Mouse (Mus musculus): ENCODE measurements around the gene Cmtm5. TPM values are rescaled to one million over a fixed set of nuclear protein-coding genes. Genes with fewer than 3 reads are reported as not detected.
"Not testable (repeated sequence)": the region's sequence is repeated elsewhere in the genome, so short reads cannot be mapped to it uniquely, and the experiment has no call there.

Cmtm5 gene
- polyA plus RNA-seq, 1 experiment from 2014 or later, result 0.20 TPM

DNA sequence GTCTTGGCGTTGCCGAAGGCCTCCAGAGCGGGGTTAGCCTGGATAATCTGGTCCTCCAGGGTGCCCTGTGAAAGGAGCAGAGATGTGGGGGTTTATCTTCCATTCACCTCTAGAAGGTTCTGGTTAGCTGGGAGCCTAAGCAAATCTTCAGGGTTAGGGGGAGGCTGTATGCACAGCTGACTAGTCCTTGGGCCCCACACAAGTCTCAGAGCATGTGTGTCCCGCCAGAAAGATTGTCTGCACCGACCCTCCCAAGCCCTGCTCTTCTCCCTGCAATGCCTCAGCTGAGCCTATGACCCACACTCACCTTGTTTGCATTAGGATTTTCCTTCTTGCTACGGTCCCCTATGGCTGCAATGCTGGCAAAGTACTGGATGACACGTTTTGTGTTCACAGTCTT lies 26.7 kb downstream of the Cmtm5 start:
- H3K27me3 ChIP-seq, result no peaks in the 10 kb centered on the region
- ATAC-seq (ENCODE audit: low read depth), result no peak
- no peaks in the 10 kb centered on the region for H3K36me3 ChIP-seq
- no peak overlapping the region for H3K9ac ChIP-seq
- no peaks in the 10 kb centered on the region for H3K9me3 ChIP-seq (replicated peaks)
- no peak for DNase-seq
- H3K4me3 ChIP-seq (replicated peaks), result no peak overlapping the region
- no peaks in the 10 kb centered on the region for H3K4me1 ChIP-seq (replicated peaks)
- WGBS (ENCODE audit: insufficient replicate concordance), result 79% methylated on average over 7 of the region's 7 CpGs
- H3K4me2 ChIP-seq, result no peak overlapping the region
- no peak overlapping the region for H3K27ac ChIP-seq

DNA sequence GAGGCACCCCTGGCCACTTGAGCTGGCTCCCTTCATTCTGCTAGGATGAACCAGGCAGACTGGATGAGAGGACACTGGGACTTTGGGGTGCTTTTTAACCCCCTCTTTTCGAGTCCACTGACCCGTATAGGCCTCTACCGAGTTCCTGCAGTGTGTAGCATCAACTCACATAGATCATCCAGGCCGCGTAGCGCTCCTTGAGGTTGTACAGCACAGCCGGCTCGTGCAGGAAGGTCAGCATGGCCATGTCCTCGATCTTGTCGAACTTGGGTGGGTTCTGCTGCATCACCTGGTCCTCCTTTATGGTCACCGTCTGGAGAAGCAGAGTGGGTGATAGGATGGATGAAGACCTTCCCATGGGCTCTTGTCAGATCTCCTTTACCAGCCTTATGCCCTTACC lies 27.7 kb downstream of the Cmtm5 start:
- Histone ChIP-seq H3K36me3 (no peaks in the 10 kb centered on the region), H3K4me2 (no peak overlapping the region), H3K4me1 (replicated peaks) (no peaks in the 10 kb centered on the region), H3K27me3 (no peaks in the 10 kb centered on the region), H3K9me3 (replicated peaks) (no peaks in the 10 kb centered on the region), H3K27ac (no peak overlapping the region), H3K4me3 (replicated peaks) (no peak overlapping the region), H3K9ac (no peak overlapping the region)
- DNase-seq (no peak), ATAC-seq (ENCODE audit: low read depth) (no peak)
- WGBS (ENCODE audit: insufficient replicate concordance), result 74% methylated on average over 11 of the region's 11 CpGs

DNA sequence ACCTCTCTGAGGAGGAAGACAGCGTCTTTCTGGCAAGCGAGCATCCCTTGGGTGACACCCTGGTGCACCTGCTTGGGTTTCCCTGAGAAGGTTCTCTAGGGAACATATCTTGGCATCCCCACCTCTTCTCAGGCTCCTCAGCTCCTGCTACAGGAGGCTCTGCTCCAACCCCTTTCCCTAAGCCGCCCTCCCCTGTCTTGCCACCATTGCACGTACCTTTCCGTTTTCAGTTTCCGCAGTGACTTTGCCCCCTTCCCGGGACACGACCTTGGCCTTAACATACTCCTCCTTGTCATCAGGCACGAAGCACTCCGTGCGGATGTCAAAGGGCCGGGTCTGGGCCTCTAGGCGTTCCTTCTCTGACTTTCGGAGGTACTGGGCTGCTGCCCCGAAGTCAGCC lies 29.0 kb downstream of the Cmtm5 start:
- ATAC-seq (ENCODE audit: low read depth), result no peak
- H3K4me3 ChIP-seq (replicated peaks), result no peak overlapping the region
- WGBS (ENCODE audit: insufficient replicate concordance), result 71% methylated on average over 15 of the region's 15 CpGs

DNA sequence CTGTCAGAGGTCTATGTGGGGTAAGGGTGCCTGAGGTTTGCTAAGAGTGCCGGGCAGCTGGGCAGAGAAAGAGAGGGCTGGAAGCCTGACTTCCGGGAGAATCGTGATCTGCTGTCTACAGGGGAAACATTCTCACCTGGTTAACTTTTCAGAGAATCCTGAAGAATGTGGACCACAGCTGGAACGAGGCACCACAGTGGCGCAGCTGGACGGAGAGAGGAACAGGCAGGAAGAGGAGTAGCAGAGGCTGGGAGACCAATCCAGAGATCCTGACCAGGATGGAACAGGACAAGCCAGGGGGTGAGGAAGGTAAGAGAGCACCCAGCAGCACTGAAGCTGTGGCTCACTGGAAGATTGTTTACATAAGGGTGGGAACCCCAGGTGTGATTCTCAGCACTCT lies 29.6 kb downstream of the Cmtm5 start:
- Histone ChIP-seq H3K9ac (no peak overlapping the region), H3K9me3 (replicated peaks) (no peaks in the 10 kb centered on the region), H3K27me3 (0 out of 2 replicates have a peak, but pooled peaks cover 4% of the 10 kb centered on the region), H3K4me2 (no peak overlapping the region), H3K4me1 (replicated peaks) (no peaks in the 10 kb centered on the region), H3K36me3 (no peaks in the 10 kb centered on the region), H3K27ac (no peak overlapping the region), H3K4me3 (replicated peaks) (no peak overlapping the region)
- DNase-seq, result no peak
- no peak for ATAC-seq (ENCODE audit: low read depth)
- WGBS (ENCODE audit: insufficient replicate concordance), result 60% methylated on average over 6 of the region's 6 CpGs

More for the DNA sequence above, 29.0 kb downstream of the Cmtm5 start:
- Histone ChIP-seq H3K36me3 (no peaks in the 10 kb centered on the region), H3K4me2 (no peak overlapping the region), H3K9ac (no peak overlapping the region), H3K27me3 (0 out of 2 replicates have a peak, but pooled peaks cover 3% of the 10 kb centered on the region), H3K27ac (no peak overlapping the region), H3K4me1 (replicated peaks) (no peaks in the 10 kb centered on the region), H3K9me3 (replicated peaks) (no peaks in the 10 kb centered on the region)
- DNase-seq, result no peak

DNA sequence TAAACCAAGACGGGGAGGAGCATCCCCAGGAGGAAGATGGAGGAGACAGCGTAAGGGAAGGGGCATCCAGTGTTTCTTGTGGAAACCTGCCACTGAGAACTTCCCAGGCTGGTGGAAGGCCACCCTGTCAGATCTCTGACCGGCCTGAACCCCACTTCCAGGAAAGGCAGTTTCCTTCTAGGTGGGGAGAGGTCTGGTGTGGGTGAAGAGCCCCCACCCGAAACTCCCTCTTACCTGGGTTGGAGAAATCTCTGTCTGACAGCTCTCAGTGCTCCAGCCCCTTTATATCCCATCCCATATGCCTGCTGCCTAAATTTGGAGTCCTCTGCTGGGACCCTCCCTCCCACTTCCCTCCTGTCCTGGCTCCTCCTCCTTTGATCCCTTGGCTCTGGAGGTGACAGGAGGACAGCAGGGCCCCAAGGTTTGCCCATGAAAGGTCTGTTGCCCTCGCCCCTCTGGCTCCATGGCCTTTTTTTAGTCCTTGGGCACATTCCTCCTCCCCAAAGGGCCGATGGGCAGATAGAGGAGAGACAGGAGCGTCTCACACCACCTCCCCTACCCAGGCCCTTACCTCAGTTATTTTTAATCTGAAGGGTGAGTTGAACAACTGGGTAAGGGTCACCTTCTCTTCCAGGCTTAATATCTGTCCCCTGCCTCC lies 30.4 kb downstream of the Cmtm5 start, which contains the start of gene Myh6:
Myh6 (minus strand) TSS at position 608 of the 658 bp plus-strand sequence.
- H3K4me3 ChIP-seq (replicated peaks), result no peak within 1 kb of the TSS
- no peaks in the 10 kb centered on the region for H3K9me3 ChIP-seq (replicated peaks)
- no peaks in the 10 kb centered on the region for H3K4me1 ChIP-seq (replicated peaks)
- ATAC-seq (ENCODE audit: low read depth) (no peak), DNase-seq (no peak)
- H3K27ac ChIP-seq, result no peak within 1 kb of the TSS
- WGBS (ENCODE audit: insufficient replicate concordance), result 45% methylated on average over 7 of the region's 7 CpGs
- no peak within 1 kb of the TSS for H3K9ac ChIP-seq
- H3K36me3 ChIP-seq, result no peaks in the 10 kb centered on the region
- no peak within 1 kb of the TSS for H3K4me2 ChIP-seq
- H3K27me3 ChIP-seq, result 0 out of 2 replicates have a peak, but pooled peaks cover 4% of the 10 kb centered on the region

DNA sequence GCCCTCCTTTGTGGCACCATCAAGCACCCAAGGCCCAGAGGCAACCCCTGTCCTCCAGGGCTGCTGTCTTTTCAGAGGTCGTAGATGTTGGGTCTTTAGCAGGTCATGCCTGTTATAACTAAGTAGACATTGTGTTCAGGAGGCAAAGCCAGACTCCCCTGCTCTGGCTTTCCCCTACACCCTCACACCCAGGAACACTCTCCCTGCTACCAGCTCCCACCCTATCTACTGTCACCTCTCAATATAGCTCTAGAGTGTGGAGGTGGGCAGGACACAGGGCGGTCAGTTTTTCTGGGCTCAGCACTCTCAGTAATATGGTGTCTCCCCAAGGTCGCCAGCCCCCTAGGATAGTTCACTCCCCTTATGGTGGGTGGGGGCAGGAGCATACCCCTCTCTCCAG lies 31.8 kb downstream of the Cmtm5 start:
- H3K9me3 ChIP-seq (replicated peaks), result no peaks in the 10 kb centered on the region
- no peak overlapping the region for H3K4me3 ChIP-seq (replicated peaks)
- H3K27ac ChIP-seq, result no peak overlapping the region
- no peak overlapping the region for H3K9ac ChIP-seq
- H3K27me3 ChIP-seq, result 0 out of 2 replicates have a peak, but pooled peaks cover 4% of the 10 kb centered on the region
- no peak for DNase-seq
- no peak for ATAC-seq (ENCODE audit: low read depth)
- WGBS (ENCODE audit: insufficient replicate concordance), result 62% methylated on average over 3 of the region's 3 CpGs
- H3K36me3 ChIP-seq, result no peaks in the 10 kb centered on the region
- H3K4me2 ChIP-seq, result no peak overlapping the region
- no peaks in the 10 kb centered on the region for H3K4me1 ChIP-seq (replicated peaks)

DNA sequence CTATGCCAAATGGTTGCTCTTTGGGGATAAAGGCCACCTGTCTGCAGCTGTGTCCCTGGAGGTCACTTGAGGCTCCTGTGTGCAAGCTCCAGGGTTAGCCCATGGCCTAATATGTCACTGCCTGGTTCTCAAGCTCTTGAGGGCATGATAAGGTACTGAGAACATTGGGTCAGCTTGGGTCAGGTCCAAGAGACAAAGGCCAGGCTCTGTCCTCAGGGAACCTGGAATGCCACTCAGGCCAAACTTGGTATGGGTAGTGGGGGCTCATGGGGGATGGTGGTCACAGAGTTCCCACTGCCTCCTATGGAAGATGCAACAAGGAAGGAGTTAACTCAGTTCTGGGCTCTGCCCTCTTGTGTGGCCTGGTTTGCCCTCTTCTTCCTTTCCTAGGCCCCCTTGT lies 32.3 kb downstream of the Cmtm5 start:
- DNase-seq (no peak), ATAC-seq (ENCODE audit: low read depth) (no peak)
- H3K9ac ChIP-seq, result no peak overlapping the region
- no peaks in the 10 kb centered on the region for H3K36me3 ChIP-seq
- no peaks in the 10 kb centered on the region for H3K9me3 ChIP-seq (replicated peaks)
- no peak overlapping the region for H3K4me2 ChIP-seq
- no peaks in the 10 kb centered on the region for H3K4me1 ChIP-seq (replicated peaks)
- H3K4me3 ChIP-seq (replicated peaks), result no peak overlapping the region
- H3K27me3 ChIP-seq, result 0 out of 2 replicates have a peak, but pooled peaks cover 4% of the 10 kb centered on the region
- no peak overlapping the region for H3K27ac ChIP-seq

DNA sequence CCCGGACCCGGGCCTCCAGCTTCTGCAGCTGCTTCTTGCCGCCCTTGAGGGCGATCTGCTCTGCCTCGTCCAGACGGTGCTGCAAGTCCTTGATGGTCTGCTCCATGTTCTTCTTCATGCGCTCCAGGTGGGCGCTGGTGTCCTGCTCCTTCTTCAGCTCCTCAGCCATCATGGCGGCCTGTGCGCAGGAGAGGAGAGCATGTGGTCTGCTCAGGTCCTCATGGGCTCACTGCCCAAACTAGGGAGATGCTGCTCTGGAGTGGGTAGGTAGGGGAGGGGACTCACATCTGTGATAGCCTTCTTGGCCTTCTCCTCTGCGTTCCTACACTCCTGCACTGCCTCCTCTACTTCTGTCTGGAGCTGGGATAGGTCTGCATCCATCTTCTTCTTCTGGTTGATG lies 36.7 kb downstream of the Cmtm5 start:
- 83% methylated on average over 10 of the region's 11 CpGs for WGBS (ENCODE audit: insufficient replicate concordance)
- not testable (repeated sequence) for ATAC-seq (ENCODE audit: low read depth); H3K9me3 ChIP-seq (replicated peaks); H3K27me3 ChIP-seq; H3K4me1 ChIP-seq (replicated peaks); H3K27ac ChIP-seq; DNase-seq; H3K4me2 ChIP-seq; H3K36me3 ChIP-seq; H3K4me3 ChIP-seq (replicated peaks); H3K9ac ChIP-seq

DNA sequence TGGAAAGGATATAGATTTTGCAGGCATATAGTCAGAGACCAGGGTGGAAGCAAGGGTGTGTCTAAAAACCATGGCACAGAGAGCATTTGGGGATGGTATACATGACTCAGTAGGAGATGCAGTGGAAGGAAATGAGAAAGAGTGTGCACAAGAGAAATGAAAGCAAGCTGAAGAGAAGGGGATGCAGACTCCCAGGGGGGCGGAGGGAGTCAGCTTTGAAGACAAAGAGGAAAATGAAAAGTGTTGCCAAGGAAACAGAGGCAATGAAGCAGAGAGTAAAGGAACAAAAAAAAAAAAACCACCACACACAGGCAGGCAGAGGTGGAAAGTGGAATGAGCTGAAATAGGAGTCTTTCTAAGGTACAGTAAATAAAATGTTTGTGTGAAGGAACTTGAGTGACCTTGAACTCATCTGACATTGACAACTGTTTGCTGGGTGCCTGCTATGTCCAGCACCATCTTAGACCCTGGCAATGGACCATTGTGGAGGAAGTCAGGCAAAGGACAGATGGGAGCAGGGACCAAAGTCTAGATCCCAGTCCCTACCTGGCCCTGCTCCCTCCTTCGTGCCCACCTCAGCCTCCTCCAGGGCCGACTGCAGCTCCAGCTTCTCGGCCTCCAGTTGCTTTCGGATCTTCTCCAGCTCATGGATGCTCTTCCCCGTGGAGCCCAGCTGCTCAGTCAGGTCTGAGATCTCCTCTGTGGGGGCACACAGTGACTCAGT lies 38.2 kb downstream of the Cmtm5 start:
- Histone ChIP-seq H3K27me3 (peaks cover 15% of the 10 kb centered on the region), H3K4me3 (replicated peaks) (no peak overlapping the region), H3K9me3 (replicated peaks) (no peaks in the 10 kb centered on the region), H3K4me2 (no peak overlapping the region), H3K4me1 (replicated peaks) (no peaks in the 10 kb centered on the region), H3K36me3 (no peaks in the 10 kb centered on the region), H3K27ac (no peak overlapping the region), H3K9ac (no peak overlapping the region)
- ATAC-seq (ENCODE audit: low read depth), result no peak
- WGBS (ENCODE audit: insufficient replicate concordance), result 66% methylated on average over 6 of the region's 6 CpGs
- DNase-seq, result no peak

DNA sequence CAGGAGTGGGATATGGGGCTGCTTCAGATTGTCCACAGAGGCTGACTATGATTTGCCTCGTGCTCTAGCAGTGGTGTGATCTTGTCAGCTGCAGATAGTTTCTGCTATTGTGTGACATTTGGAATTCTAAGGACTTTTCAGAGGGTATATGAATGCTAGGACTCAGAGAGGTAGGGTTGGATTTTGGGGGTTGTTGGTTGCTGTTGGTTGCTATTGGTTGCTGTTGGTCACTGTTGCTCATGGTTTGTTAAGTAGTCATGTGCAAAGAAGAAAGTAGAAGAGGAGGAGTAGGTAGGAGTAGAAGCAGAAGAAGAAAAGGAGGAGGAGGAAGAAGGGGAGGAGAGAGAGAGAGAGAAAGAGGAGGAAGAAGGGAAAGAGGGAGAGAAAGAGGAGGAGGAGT lies 40.6 kb downstream of the Cmtm5 start, which contains the start of gene Gm17428:
Gm17428 (plus strand) TSS at position 301 of the 400 bp plus-strand sequence.
- peaks cover 11% of the 10 kb centered on the region for H3K27me3 ChIP-seq
- no peaks in the 10 kb centered on the region for H3K36me3 ChIP-seq
- H3K27ac ChIP-seq, result no peak within 1 kb of the TSS
- DNase-seq (no peak), ATAC-seq (ENCODE audit: low read depth) (no peak)
- H3K4me3 ChIP-seq (replicated peaks), result no peak within 1 kb of the TSS
- no peak within 1 kb of the TSS for H3K4me2 ChIP-seq
- no peak within 1 kb of the TSS for H3K9ac ChIP-seq
- H3K4me1 ChIP-seq (replicated peaks), result no peaks in the 10 kb centered on the region
- 46% methylated on average over 1 of the region's 1 CpGs for WGBS (ENCODE audit: insufficient replicate concordance)
- no peaks in the 10 kb centered on the region for H3K9me3 ChIP-seq (replicated peaks)

DNA sequence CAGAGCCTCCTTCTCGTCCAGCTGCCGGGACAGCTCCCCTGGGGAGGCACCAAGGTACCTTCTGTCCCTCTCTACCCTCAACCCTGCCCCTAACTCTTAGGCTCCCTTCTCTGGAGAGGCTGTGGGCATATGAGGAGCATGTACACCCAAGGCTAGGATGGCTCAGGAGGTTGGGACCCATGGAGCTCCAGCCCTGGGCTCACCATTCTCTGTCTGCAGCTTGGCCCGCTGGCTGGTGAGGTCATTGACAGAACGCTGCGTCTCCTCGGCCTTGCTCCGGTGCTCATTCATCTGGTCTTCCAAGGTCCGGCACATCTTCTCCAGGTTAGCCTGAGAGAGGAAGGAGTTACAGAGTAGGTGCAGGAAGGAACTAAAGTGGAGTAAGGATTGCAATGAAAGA lies 42.6 kb downstream of the Cmtm5 start:
- no peak overlapping the region for H3K4me3 ChIP-seq (replicated peaks)
- H3K9me3 ChIP-seq (replicated peaks), result no peaks in the 10 kb centered on the region
- no peak overlapping the region for H3K9ac ChIP-seq
- H3K4me1 ChIP-seq (replicated peaks), result no peaks in the 10 kb centered on the region
- no peak for DNase-seq
- ATAC-seq (ENCODE audit: low read depth), result no peak
- H3K27ac ChIP-seq, result no peak overlapping the region
- H3K27me3 ChIP-seq, result peaks cover 11% of the 10 kb centered on the region
- WGBS (ENCODE audit: insufficient replicate concordance), result 73% methylated on average over 8 of the region's 8 CpGs
- no peak overlapping the region for H3K4me2 ChIP-seq
- H3K36me3 ChIP-seq, result no peaks in the 10 kb centered on the region

DNA sequence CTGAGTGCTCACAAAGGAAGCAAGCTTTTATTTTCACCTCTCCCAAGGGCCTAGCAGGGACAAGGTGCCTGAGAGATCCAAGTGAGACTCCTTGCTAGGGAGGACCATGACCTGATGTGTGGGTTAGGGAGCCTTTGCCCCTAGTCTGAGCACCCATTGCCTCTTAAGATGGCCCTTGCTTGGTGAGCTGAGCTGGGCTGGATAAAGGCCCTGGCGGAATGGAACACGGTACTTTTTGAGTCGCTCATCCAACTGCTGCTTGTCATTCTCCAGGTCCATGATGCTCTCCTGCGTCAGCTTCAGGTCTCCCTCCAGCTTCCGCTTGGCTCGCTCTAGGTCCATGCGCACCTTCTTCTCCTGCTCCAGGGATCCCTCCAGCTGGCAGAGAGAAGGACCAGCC lies 45.9 kb downstream of the Cmtm5 start:
- Histone ChIP-seq H3K36me3 (no peaks in the 10 kb centered on the region), H3K4me1 (replicated peaks) (no peaks in the 10 kb centered on the region), H3K9ac (no peak overlapping the region), H3K4me3 (replicated peaks) (no peak overlapping the region), H3K4me2 (no peak overlapping the region), H3K27ac (no peak overlapping the region), H3K27me3 (peaks cover 8% of the 10 kb centered on the region), H3K9me3 (replicated peaks) (no peaks in the 10 kb centered on the region)
- 87% methylated on average over 7 of the region's 7 CpGs for whole genome bisulfite sequencing (ENCODE audit: insufficient replicate concordance)
- DNase-seq (no peak), ATAC-seq (ENCODE audit: low read depth) (no peak)

Measured in liver, embryonic 13.5 days (tissue).